Mouse (Mus musculus): ENCODE results near the gene Uck2. TPM values are rescaled to one million over a fixed set of nuclear protein-coding genes. Genes with fewer than 3 reads are reported as not detected.

Uck2 gene
- polyA plus RNA-seq, 1 experiment from 2014 or later, result 68.8 TPM

- Histone ChIP-seq H3K27ac (ENCODE audit: low read length) (no peak overlapping the region), H3K4me3 (ENCODE audit: low read length) (no peak overlapping the region), H3K9me3 (replicated peaks; ENCODE audit: control insufficient read depth, low read length) (no peaks in the 10 kb centered on the region), H3K4me2 (ENCODE audit: low read depth, low read length) (no peak overlapping the region), H3K4me1 (ENCODE audit: control insufficient read depth, insufficient read depth, low read length) (peaks cover 32% of the 10 kb centered on the region), H3K9ac (ENCODE audit: low read length) (peak overlapping the region; percentile 15), H3K36me3 (ENCODE audit: control insufficient read depth, insufficient read depth) (no peaks in the 10 kb centered on the region), H3K27me3 (ENCODE audit: control insufficient read depth, insufficient read depth, low read length) (no peaks in the 10 kb centered on the region)
- no peak for ATAC-seq (replicated peaks; ENCODE audit: extremely low read depth, insufficient read depth, low FRiP score)
- 77% methylated on average over 8 of the region's 8 CpGs for WGBS
These were observed 35.2 kb downstream of the Uck2 start for GRCm38 (mm10) chr1:167249881-167250280.

DNA sequence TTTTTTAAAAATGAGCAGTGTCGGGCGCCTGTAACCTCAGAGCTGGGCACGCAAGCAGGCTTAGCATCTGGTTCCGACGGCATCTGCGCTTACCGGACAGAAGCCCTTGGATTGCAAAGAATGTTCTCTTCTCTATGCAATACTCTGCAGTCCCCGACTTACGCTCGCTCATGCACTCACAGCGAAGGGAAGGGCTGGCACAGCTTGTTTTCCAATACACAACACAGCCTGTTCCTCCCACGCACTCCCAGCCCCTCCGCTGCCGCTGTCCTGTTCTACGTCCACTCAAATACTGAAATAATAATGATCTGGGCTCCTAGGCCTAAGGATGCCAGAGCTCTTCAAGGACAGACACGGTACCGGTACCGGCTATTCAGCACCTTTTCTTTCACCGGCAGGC lies 35.9 kb downstream of the Uck2 start:
- Histone ChIP-seq H3K36me3 (ENCODE audit: control insufficient read depth, insufficient read depth) (no peaks in the 10 kb centered on the region), H3K27me3 (ENCODE audit: control insufficient read depth, insufficient read depth, low read length) (no peaks in the 10 kb centered on the region), H3K27ac (ENCODE audit: low read length) (no peak overlapping the region), H3K4me2 (ENCODE audit: low read depth, low read length) (no peak overlapping the region), H3K4me1 (ENCODE audit: control insufficient read depth, insufficient read depth, low read length) (peaks cover 39% of the 10 kb centered on the region), H3K9me3 (replicated peaks; ENCODE audit: control insufficient read depth, low read length) (no peaks in the 10 kb centered on the region), H3K9ac (ENCODE audit: low read length) (peak overlapping the region; percentile 15), H3K4me3 (ENCODE audit: low read length) (no peak overlapping the region)
- WGBS, result 70% methylated on average over 19 of the region's 19 CpGs
- ATAC-seq (replicated peaks; ENCODE audit: extremely low read depth, insufficient read depth, low FRiP score), result no peak

DNA sequence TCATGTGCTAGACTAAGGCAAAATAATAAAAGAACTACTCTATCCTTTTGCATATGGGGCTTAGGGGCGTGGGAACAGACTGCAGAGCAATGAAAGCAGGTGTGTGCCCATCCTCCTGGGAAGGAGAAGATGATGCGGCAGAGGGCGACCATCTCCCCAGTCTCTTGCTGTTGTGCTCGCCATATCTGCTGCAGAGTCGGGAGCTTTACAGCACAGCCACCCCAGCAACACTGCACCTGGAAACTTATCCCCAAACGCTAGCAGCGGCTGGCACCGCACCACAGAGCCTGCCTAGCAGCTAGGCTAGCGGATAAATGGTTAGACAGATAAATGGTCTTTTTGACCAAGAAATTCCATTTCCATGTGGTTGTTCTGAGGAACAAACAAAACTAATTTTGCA lies 37.2 kb downstream of the Uck2 start:
- 78% methylated on average over 9 of the region's 9 CpGs for WGBS
- no peak overlapping the region for H3K4me2 ChIP-seq (ENCODE audit: low read depth, low read length)
- no peak overlapping the region for H3K4me3 ChIP-seq (ENCODE audit: low read length)
- H3K27ac ChIP-seq (ENCODE audit: low read length), result no peak overlapping the region
- ATAC-seq (replicated peaks; ENCODE audit: extremely low read depth, insufficient read depth, low FRiP score), result no peak
- H3K36me3 ChIP-seq (ENCODE audit: control insufficient read depth, insufficient read depth), result no peaks in the 10 kb centered on the region
- H3K4me1 ChIP-seq (ENCODE audit: control insufficient read depth, insufficient read depth, low read length), result peaks cover 42% of the 10 kb centered on the region
- H3K9me3 ChIP-seq (replicated peaks; ENCODE audit: control insufficient read depth, low read length), result no peaks in the 10 kb centered on the region
- H3K9ac ChIP-seq (ENCODE audit: low read length), result no peak overlapping the region
- H3K27me3 ChIP-seq (ENCODE audit: control insufficient read depth, insufficient read depth, low read length), result no peaks in the 10 kb centered on the region

- Histone ChIP-seq H3K9me3 (replicated peaks; ENCODE audit: control insufficient read depth, low read length) (no peaks in the 10 kb centered on the region), H3K4me2 (ENCODE audit: low read depth, low read length) (no peak overlapping the region), H3K27ac (ENCODE audit: low read length) (peak overlapping the region; percentile 46; the same call in 1 of the 2 replicates), H3K27me3 (ENCODE audit: control insufficient read depth, insufficient read depth, low read length) (no peaks in the 10 kb centered on the region), H3K36me3 (ENCODE audit: control insufficient read depth, insufficient read depth) (no peaks in the 10 kb centered on the region), H3K4me3 (ENCODE audit: low read length) (no peak overlapping the region), H3K9ac (ENCODE audit: low read length) (no peak overlapping the region), H3K4me1 (ENCODE audit: control insufficient read depth, insufficient read depth, low read length) (peaks cover 51% of the 10 kb centered on the region)
- WGBS, result 30% methylated on average over 8 of the region's 8 CpGs
- no peak for ATAC-seq (replicated peaks; ENCODE audit: extremely low read depth, insufficient read depth, low FRiP score)
These were observed 38.1 kb downstream of the Uck2 start for GRCm38 (mm10) chr1:167246976-167247375.

- H3K4me3 ChIP-seq (ENCODE audit: low read length), result no peak overlapping the region
- no peaks in the 10 kb centered on the region for H3K36me3 ChIP-seq (ENCODE audit: control insufficient read depth, insufficient read depth)
- no peaks in the 10 kb centered on the region for H3K9me3 ChIP-seq (replicated peaks; ENCODE audit: control insufficient read depth, low read length)
- H3K27me3 ChIP-seq (ENCODE audit: control insufficient read depth, insufficient read depth, low read length), result no peaks in the 10 kb centered on the region
- no peak overlapping the region for H3K4me2 ChIP-seq (ENCODE audit: low read depth, low read length)
- no peak overlapping the region; the same call in 1 of the 2 replicates for H3K27ac ChIP-seq (ENCODE audit: low read length)
- no peak overlapping the region for H3K9ac ChIP-seq (ENCODE audit: low read length)
- no peak for ATAC-seq (replicated peaks; ENCODE audit: extremely low read depth, insufficient read depth, low FRiP score)
- peaks cover 57% of the 10 kb centered on the region for H3K4me1 ChIP-seq (ENCODE audit: control insufficient read depth, insufficient read depth, low read length)
- 81% methylated on average over 9 of the region's 9 CpGs for WGBS
These were observed 38.8 kb downstream of the Uck2 start for GRCm38 (mm10) chr1:167246275-167246674.

GRCm38 (mm10) chr1:167245180-167245641 lies 39.9 kb downstream of the Uck2 start:
- ATAC-seq (replicated peaks; ENCODE audit: extremely low read depth, insufficient read depth, low FRiP score), result peak; percentile 56
- WGBS, result 31% methylated on average over 9 of the region's 9 CpGs
- Histone ChIP-seq H3K27ac (ENCODE audit: low read length) (peak overlapping the region; percentile 62), H3K4me1 (ENCODE audit: control insufficient read depth, insufficient read depth, low read length) (peaks cover 54% of the 10 kb centered on the region), H3K4me2 (ENCODE audit: low read depth, low read length) (peak overlapping the region; percentile 18; the same call in 1 of the 2 replicates), H3K9me3 (replicated peaks; ENCODE audit: control insufficient read depth, low read length) (no peaks in the 10 kb centered on the region), H3K36me3 (ENCODE audit: control insufficient read depth, insufficient read depth) (no peaks in the 10 kb centered on the region), H3K27me3 (ENCODE audit: control insufficient read depth, insufficient read depth, low read length) (no peaks in the 10 kb centered on the region), H3K9ac (ENCODE audit: low read length) (no peak overlapping the region), H3K4me3 (ENCODE audit: low read length) (no peak overlapping the region)

GRCm38 (mm10) chr1:167242191-167242681 lies 42.9 kb downstream of the Uck2 start:
- H3K4me2 ChIP-seq (ENCODE audit: low read depth, low read length), result 0 out of 2 replicates have a peak overlapping the region, but pooled peaks have one; percentile 13

GRCm38 (mm10) chr1:167241487-167241886 lies 43.6 kb downstream of the Uck2 start:
- Histone ChIP-seq H3K4me1 (ENCODE audit: control insufficient read depth, insufficient read depth, low read length) (peaks cover 55% of the 10 kb centered on the region), H3K36me3 (ENCODE audit: control insufficient read depth, insufficient read depth) (no peaks in the 10 kb centered on the region), H3K27me3 (ENCODE audit: control insufficient read depth, insufficient read depth, low read length) (no peaks in the 10 kb centered on the region), H3K9me3 (replicated peaks; ENCODE audit: control insufficient read depth, low read length) (no peaks in the 10 kb centered on the region), H3K27ac (ENCODE audit: low read length) (no peak overlapping the region), H3K4me3 (ENCODE audit: low read length) (no peak overlapping the region), H3K9ac (ENCODE audit: low read length) (no peak overlapping the region), H3K4me2 (ENCODE audit: low read depth, low read length) (no peak overlapping the region)
- 80% methylated on average over 3 of the region's 3 CpGs for WGBS
- ATAC-seq (replicated peaks; ENCODE audit: extremely low read depth, insufficient read depth, low FRiP score), result no peak

More at GRCm38 (mm10) chr1:167242191-167242681, 42.9 kb downstream of the Uck2 start:
- Histone ChIP-seq H3K27me3 (ENCODE audit: control insufficient read depth, insufficient read depth, low read length) (no peaks in the 10 kb centered on the region), H3K4me1 (ENCODE audit: control insufficient read depth, insufficient read depth, low read length) (peaks cover 55% of the 10 kb centered on the region), H3K36me3 (ENCODE audit: control insufficient read depth, insufficient read depth) (no peaks in the 10 kb centered on the region), H3K27ac (ENCODE audit: low read length) (no peak overlapping the region), H3K9me3 (replicated peaks; ENCODE audit: control insufficient read depth, low read length) (no peaks in the 10 kb centered on the region), H3K9ac (ENCODE audit: low read length) (no peak overlapping the region), H3K4me3 (ENCODE audit: low read length) (no peak overlapping the region)
- peak; percentile 14; the same call in 1 of the 2 replicates for ATAC-seq (replicated peaks; ENCODE audit: extremely low read depth, insufficient read depth, low FRiP score)
- 47% methylated on average over 7 of the region's 7 CpGs for WGBS

- no peak overlapping the region for H3K27ac ChIP-seq (ENCODE audit: low read length)
- WGBS, result 67% methylated on average over 5 of the region's 5 CpGs
- H3K9ac ChIP-seq (ENCODE audit: low read length), result no peak overlapping the region
- no peaks in the 10 kb centered on the region for H3K27me3 ChIP-seq (ENCODE audit: control insufficient read depth, insufficient read depth, low read length)
- peaks cover 49% of the 10 kb centered on the region for H3K4me1 ChIP-seq (ENCODE audit: control insufficient read depth, insufficient read depth, low read length)
- no peak overlapping the region for H3K4me2 ChIP-seq (ENCODE audit: low read depth, low read length)
- no peak for ATAC-seq (replicated peaks; ENCODE audit: extremely low read depth, insufficient read depth, low FRiP score)
- no peaks in the 10 kb centered on the region for H3K9me3 ChIP-seq (replicated peaks; ENCODE audit: control insufficient read depth, low read length)
- H3K4me3 ChIP-seq (ENCODE audit: low read length), result no peak overlapping the region
- H3K36me3 ChIP-seq (ENCODE audit: control insufficient read depth, insufficient read depth), result no peaks in the 10 kb centered on the region
These were observed 44.8 kb downstream of the Uck2 start for GRCm38 (mm10) chr1:167240361-167240760.

Data from heart, embryonic 16.5 days (tissue).